In the genomic region with DNA sequence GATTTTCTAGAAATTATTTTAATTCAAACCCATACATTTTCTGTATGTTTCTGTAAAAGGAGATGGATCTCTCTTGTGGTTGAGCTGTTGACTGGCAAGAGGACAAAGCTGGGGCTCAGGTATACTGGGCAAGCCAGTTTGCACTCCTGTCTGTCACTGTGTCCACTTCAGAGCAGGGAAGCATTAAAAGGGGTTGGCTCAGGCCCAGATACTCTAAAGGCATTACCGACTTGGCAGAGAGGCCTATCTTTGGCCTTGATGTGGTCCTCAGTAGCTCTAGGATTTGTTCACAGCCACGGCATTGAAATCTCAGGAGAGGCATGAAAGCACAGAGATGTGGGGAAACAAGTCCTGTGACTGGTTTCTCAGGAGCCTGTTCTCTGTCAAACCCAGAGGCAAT, we compare ENCODE assay signal across 16 mouse cellular contexts. TPM values are rescaled to one million over a fixed set of nuclear protein-coding genes. Genes with fewer than 3 reads are reported as not detected.
DNase-seq lines count a peak whose midpoint lies in the region; ATAC-seq and TF ChIP-seq lines count a peak whose summit lies in the region.
"Had no signal": no experiment of that assay in that cellular context is flagged by ENCODE, and none has a peak within 500 bp of the region (broad histone marks: within the 10 kb centered on the region; RNA-seq: fewer than 3 reads in every experiment).

No protein-coding gene starts in this region.

- WGBS in lung, adult 2 months = 39% methylated on average over 2 of the region's 2 CpGs

- TF ChIP-seq POLR2A in lung, adult 2 months (IDR thresholded peaks at IDR 0.05; ENCODE audit: borderline replicate concordance, extremely low read depth, low read depth, low read length) = no peak

- ATAC-seq in cerebellum, adult (ENCODE audit: insufficient number of reproducible peaks, low FRiP score, low TSS enrichment) = no peak
- ATAC-seq: liver, postnatal 0 days; midbrain, embryonic 15.5 days had no signal

- no peak for TF ChIP-seq CTCF in lung, adult 2 months (IDR thresholded peaks at IDR 0.05; ENCODE audit: insufficient read depth, low read length)

- no peaks in the 10 kb centered on the region for H3K4me1 ChIP-seq in lung, adult 2 months (ENCODE audit: control insufficient read depth, insufficient read depth, low read length)
- H3K4me1 ChIP-seq: embryonic facial prominence, embryonic 15.5 days; hindbrain, embryonic 13.5 days; midbrain, embryonic 15.5 days; neural tube, embryonic 13.5 days had no signal

- H3K4me3 ChIP-seq in lung, adult 2 months (replicated peaks; ENCODE audit: extremely low read depth, low read depth, low read length) = no peak overlapping the region
- H3K4me3 ChIP-seq: embryonic facial prominence, embryonic 15.5 days; hindbrain, embryonic 13.5 days; layer of hippocampus, adult 2 months; midbrain, embryonic 15.5 days; neural tube, embryonic 13.5 days had no signal

- peak; percentile 12 to 18 for DNase-seq in cerebellum, postnatal 14 days
- no peak for DNase-seq in cerebellum, adult 9-10 months
- DNase-seq in lung, adult 18-20 months = peak; percentile 22 to 59
- DNase-seq in lung, adult 2 months = no peak
- DNase-seq in fat pad, adult 2 months (ENCODE audit: extremely low read depth, low read depth, low spot score) = peak; percentile 88
- DNase-seq in heart, postnatal 4 days = peak; percentile 65
- no peak for DNase-seq in c-Kit-positive CD71-positive TER-119-positive erythroid progenitor cells, embryonic 14.5 days (ENCODE audit: low spot score)
- DNase-seq: cerebellum, adult 18-20 months; liver, postnatal 0 days; right cerebral cortex, postnatal 25 days had no signal

RNA-seq across cellular contexts. Expression of gene Adtrp, which starts 33.7 kb away (rescaled TPM):
- 1.6 and 4.3 TPM in 2 replicates for polyA plus RNA-seq in lung, adult 2 months (2012; rRNA removed)
- total RNA-seq in heart, postnatal 4 days (2021) = under 1 TPM; 0.55 to 0.77 TPM
- total RNA-seq: layer of hippocampus, adult 2 months had no signal
- polyA plus RNA-seq: midbrain, embryonic 15.5 days had no signal

Comparison
In these comparisons a context has a peak if more than half of its experiments do, and no peak if none do; other contexts are left out.
1. DNase-seq: peak in cerebellum, postnatal 14 days (2 of 2), lung, adult 18-20 months (2 of 2), fat pad, adult 2 months (single experiment) and heart, postnatal 4 days (single experiment); none in cerebellum, adult 9-10 months (single experiment), lung, adult 2 months (single experiment) and c-Kit-positive CD71-positive TER-119-positive erythroid progenitor cells, embryonic 14.5 days (single experiment).